Mouse (Mus musculus) heart, embryonic 16.5 days (tissue): Measurements from ENCODE around the gene Nelfa. TPM values are rescaled to one million over a fixed set of nuclear protein-coding genes. Genes with fewer than 3 reads are reported as not detected.

Source experiments
- ATAC-seq: fragments of 200-750 bp; cut with Nextera tagmentation; replicated peaks from 2 replicates; pipeline ENCODE4 v1.8.0; 2017; ENCODE audit warnings: moderate number of reproducible peaks; ENCODE audit not compliant: insufficient read depth, low FRiP score; ENCODE audit errors: extremely low read depth
- H3K27ac ChIP-seq: fragments of 300-500 bp; sonication (generic); 2 replicates; pipeline ENCODE4 v1.5.1; 2014; ENCODE audit warnings: mild to moderate bottlenecking, low read length, control low read depth, moderate library complexity
- H3K27me3 ChIP-seq: fragments of 300-500 bp; sonication (generic); 2 replicates; pipeline ENCODE4 v1.6.1; 2014; ENCODE audit warnings: low read length, mixed read lengths; ENCODE audit not compliant: control insufficient read depth, insufficient read depth
- H3K36me3 ChIP-seq: fragments of 300-500 bp; sonication (generic); 2 replicates; pipeline ENCODE4 v1.6.1; 2014; ENCODE audit not compliant: control insufficient read depth, insufficient read depth
- H3K4me1 ChIP-seq: fragments of 300-500 bp; sonication (generic); 2 replicates; pipeline ENCODE4 v1.6.1; 2014; ENCODE audit warnings: low read length, mixed read lengths; ENCODE audit not compliant: control insufficient read depth, insufficient read depth
- H3K4me2 ChIP-seq: fragments of 300-500 bp; sonication (generic); 2 replicates; pipeline ENCODE4 v1.6.1; 2014; ENCODE audit warnings: low read depth, mild to moderate bottlenecking, control low read depth, low read length
- H3K4me3 ChIP-seq: fragments of 300-500 bp; sonication (generic); 2 replicates; pipeline ENCODE4 v1.5.1; 2014; ENCODE audit warnings: mild to moderate bottlenecking, control low read depth, low read length
- H3K9ac ChIP-seq: fragments of 300-500 bp; sonication (generic); 2 replicates; pipeline ENCODE4 v1.6.1; 2014; ENCODE audit warnings: low read length, control low read depth
- H3K9me3 ChIP-seq: fragments of 300-500 bp; sonication (generic); replicated peaks from 2 replicates; pipeline ENCODE4 v1.6.1; 2016; ENCODE audit warnings: low read length; ENCODE audit not compliant: control insufficient read depth
- WGBS: fragments of 180-500 bp; shearing (Covaris S2); extraction: QIAGEN DNeasy Blood & Tissue Kit; methylation state at CpG from one replicate; pipeline ENCODE4 v1.1.7; 2014; 5-methylcytosine and 5-hydroxymethylcytosine counted together
- microRNA-seq: library from miRNA; unstranded; fragments of <30 nt; microRNA quantifications from one replicate; pipeline ENCODE4, GENCODE M21; 2017
- polyA plus RNA-seq: library from polyadenylated mRNA; unstranded; fragments of >200 nt; fragmentation: Nextera tagmentation; extraction: Ambion mirVana; gene quantifications from 2 replicates; pipeline ENCODE4 v1.2.1, GENCODE M21; 2015

Nelfa gene
- polyA plus RNA-seq, 1 experiment from 2014 or later, result 32.9 TPM

DNA sequence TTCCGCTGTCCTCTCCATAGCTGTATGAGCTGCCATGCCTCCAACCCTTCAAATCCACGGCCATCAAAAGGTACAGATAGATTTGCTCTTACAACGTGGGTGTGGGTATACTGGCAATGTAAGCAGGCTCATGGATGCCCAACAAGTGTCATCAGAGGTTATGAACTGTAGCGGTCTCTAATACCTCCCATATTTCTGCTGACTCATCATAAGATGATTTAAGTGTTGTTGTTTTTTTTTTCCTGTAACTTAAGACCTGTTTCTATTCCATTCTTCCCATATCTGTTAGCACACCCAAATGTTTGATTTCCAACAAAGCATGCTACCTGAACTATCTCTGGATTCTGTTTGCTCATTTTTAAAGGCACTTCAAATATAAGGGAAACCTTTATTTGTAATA lies 55.1 kb downstream of the Nelfa start:
- 85% methylated on average over 4 of the region's 4 CpGs for WGBS
- H3K4me1 ChIP-seq, result no peaks in the 10 kb centered on the region
- no peaks in the 10 kb centered on the region for H3K27me3 ChIP-seq
- no peak overlapping the region for H3K27ac ChIP-seq
- no peak overlapping the region for H3K4me3 ChIP-seq
- no peaks in the 10 kb centered on the region for H3K9me3 ChIP-seq
- peaks cover 74% of the 10 kb centered on the region for H3K36me3 ChIP-seq
- H3K9ac ChIP-seq, result no peak overlapping the region
- no peak for ATAC-seq
- H3K4me2 ChIP-seq, result no peak overlapping the region

DNA sequence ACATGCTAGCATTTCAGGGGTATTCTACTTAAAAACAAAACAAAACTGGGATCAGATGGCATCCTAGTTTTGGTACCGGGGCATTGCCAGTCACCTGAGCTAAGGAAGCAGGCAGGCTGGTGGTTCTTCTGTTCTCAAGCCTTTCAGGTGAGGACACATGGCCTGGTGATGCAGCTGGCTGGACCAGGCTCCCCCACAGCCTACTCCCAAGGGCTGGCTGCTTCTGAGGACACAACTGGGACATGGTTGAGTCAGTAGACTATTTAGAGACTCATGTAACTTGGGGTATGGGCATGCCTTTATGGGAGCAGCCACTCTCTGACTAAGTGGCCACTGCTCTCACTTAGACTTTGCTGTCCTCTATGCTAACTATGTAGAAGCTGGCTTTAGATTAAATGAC lies 60.7 kb downstream of the Nelfa start:
- H3K27ac ChIP-seq, result no peak overlapping the region
- H3K4me2 ChIP-seq, result no peak overlapping the region
- no peaks in the 10 kb centered on the region for H3K27me3 ChIP-seq
- no peaks in the 10 kb centered on the region for H3K9me3 ChIP-seq
- no peak overlapping the region for H3K9ac ChIP-seq
- WGBS, result 83% methylated on average over 1 of the region's 1 CpGs
- H3K36me3 ChIP-seq, result peaks cover 35% of the 10 kb centered on the region
- no peak for ATAC-seq
- no peaks in the 10 kb centered on the region for H3K4me1 ChIP-seq
- H3K4me3 ChIP-seq, result no peak overlapping the region

DNA sequence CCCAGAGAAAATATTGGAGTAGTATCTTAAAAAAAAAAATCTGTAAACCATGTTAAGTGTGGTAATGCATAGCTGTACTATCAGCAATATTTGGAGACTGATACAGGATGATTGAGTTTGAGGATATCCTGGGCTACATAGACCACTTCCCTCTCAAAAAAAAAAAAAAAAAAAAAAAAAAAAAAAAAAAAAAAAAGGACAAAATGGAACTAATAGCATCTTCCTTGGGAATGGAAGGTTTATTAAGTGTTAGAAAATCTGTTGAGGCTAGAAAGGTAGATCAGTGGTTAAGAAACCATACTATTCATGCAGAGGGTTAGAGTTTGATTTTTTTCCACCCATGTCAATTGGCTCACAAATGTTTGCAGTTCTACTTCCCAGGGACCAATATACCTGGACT lies 78.5 kb downstream of the Nelfa start:
- peaks cover 4% of the 10 kb centered on the region; the same call in 1 of the 2 replicates for H3K9me3 ChIP-seq
- no peak overlapping the region for H3K4me2 ChIP-seq
- no peak for ATAC-seq
- H3K4me1 ChIP-seq, result no peaks in the 10 kb centered on the region
- H3K9ac ChIP-seq, result no peak overlapping the region
- peaks cover 42% of the 10 kb centered on the region for H3K36me3 ChIP-seq
- H3K4me3 ChIP-seq, result no peak overlapping the region
- H3K27me3 ChIP-seq, result no peaks in the 10 kb centered on the region
- no peak overlapping the region for H3K27ac ChIP-seq

DNA sequence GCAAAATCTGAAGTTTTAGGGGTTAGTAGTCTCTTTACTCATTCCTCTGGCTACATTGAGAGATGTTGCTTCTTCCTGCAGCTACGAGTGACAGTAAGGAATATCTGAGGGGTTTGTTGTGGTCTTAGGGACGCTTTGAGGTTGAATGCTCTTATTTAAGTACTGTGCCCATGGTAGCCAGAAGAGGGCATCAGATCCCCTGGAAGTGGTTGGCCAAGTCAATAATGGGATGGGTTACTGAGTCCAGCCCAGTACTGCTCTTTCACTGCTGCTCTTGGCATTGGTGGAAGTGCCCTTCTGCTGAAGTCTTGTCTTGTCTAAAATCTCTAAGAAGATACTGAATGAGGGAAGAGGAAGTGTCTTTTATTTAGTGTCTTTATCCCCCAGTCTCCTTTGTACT lies 82.2 kb downstream of the Nelfa start:
- Histone ChIP-seq H3K4me1 (no peaks in the 10 kb centered on the region), H3K36me3 (peaks cover 24% of the 10 kb centered on the region), H3K27me3 (no peaks in the 10 kb centered on the region), H3K27ac (no peak overlapping the region), H3K9me3 (no peaks in the 10 kb centered on the region), H3K4me3 (no peak overlapping the region), H3K9ac (no peak overlapping the region), H3K4me2 (no peak overlapping the region)
- 74% methylated on average over 2 of the region's 2 CpGs for WGBS
- no peak for ATAC-seq

DNA sequence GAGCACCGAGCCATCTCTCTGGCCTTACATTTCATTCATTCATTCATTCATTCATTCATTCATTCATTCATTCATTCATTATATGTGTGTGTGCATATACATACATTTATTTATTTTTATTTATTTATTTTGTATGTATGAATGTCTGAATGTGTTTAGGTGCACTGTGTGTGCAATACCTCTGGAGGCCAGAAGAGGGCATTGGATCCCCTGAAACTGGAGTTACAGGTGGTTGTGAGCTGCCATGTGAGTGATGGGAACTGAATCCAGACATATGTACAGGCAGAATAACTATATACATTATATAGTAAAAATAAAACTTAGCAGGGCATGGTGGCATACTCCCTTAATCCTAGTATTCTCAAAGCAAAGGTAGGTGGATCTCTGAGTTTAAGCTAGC lies 83.1 kb downstream of the Nelfa start:
- Histone ChIP-seq H3K27ac (no peak overlapping the region), H3K4me1 (no peaks in the 10 kb centered on the region), H3K36me3 (peaks cover 24% of the 10 kb centered on the region), H3K9me3 (no peaks in the 10 kb centered on the region), H3K27me3 (no peaks in the 10 kb centered on the region), H3K4me3 (no peak overlapping the region), H3K9ac (no peak overlapping the region), H3K4me2 (no peak overlapping the region)
- 100% methylated on average over 1 of the region's 1 CpGs for WGBS
- no peak for ATAC-seq

DNA sequence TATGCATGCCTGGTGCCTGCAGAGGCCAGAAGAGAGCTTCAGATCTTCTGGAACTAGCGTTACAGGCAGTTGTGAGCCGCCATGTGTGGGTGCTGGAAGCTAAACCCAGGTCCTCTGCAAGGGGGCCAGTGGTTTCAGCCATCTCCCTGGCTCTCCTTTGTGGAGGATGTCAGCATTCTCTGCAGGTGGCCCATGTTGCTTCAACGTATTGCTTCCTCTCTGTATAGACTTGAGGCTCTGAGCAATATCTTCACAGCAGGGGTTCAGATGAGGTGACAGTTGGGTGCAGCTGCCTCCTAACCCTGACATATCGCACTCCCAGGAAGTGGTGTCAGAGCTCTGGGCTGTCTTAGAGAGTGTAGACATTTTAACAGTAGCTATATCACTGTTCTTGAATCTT lies 84.7 kb downstream of the Nelfa start:
- Histone ChIP-seq H3K4me2 (no peak overlapping the region), H3K9me3 (no peaks in the 10 kb centered on the region), H3K27ac (no peak overlapping the region), H3K4me1 (no peaks in the 10 kb centered on the region), H3K4me3 (no peak overlapping the region), H3K27me3 (no peaks in the 10 kb centered on the region), H3K9ac (no peak overlapping the region), H3K36me3 (peaks cover 26% of the 10 kb centered on the region)
- WGBS, result 84% methylated on average over 4 of the region's 4 CpGs
- ATAC-seq, result no peak

Small RNAs within 50 kb of the gene (microRNA-seq; reads per million reads assigned to microRNA genes)
- 0.79 reads per million for gene Mir7024

Other genes starting within 250 kb of the Nelfa start
- gene Fgfr3, start 214.7 kb downstream of the Nelfa start, polyA plus RNA-seq, result 3.9 and 8.8 TPM in 2 replicates
- gene Letm1, start 153.6 kb downstream of the Nelfa start, polyA plus RNA-seq, result 45.8 and 52.4 TPM in 2 replicates
- gene Nsd2, start 115.7 kb downstream of the Nelfa start, polyA plus RNA-seq, result 24.3 and 28.1 TPM in 2 replicates
- gene Gm1673, start 47.0 kb upstream of the Nelfa start, polyA plus RNA-seq, result 41.3 and 44.5 TPM in 2 replicates
- gene Nat8l, start 59.6 kb upstream of the Nelfa start, polyA plus RNA-seq, result 0.38 and 0.46 TPM in 2 replicates
- 0.22 and 0.55 TPM in 2 replicates for gene Poln, start 233.0 kb upstream of the Nelfa start, polyA plus RNA-seq
- gene Haus3, start 233.1 kb upstream of the Nelfa start, polyA plus RNA-seq, result 22.3 and 28.4 TPM in 2 replicates